Mouse (Mus musculus) neutrophil, adult 5-6 weeks (primary cell): ENCODE data around the gene Unc13b. TPM values are rescaled to one million over a fixed set of nuclear protein-coding genes. Genes with fewer than 3 reads are reported as not detected.

Experiments
- ATAC-seq: fragments of 151-379, 151-347 bp; 2 replicates; pipeline ENCODE4 v1.8.0; 2017; ENCODE audit warnings: mild to moderate bottlenecking, moderate TSS enrichment; ENCODE audit not compliant: insufficient number of reproducible peaks, poor library complexity, low FRiP score, severe bottlenecking; ENCODE audit errors: extremely low read depth
- total RNA-seq: library from RNA; stranded (forward); fragments of 200-1000 nt; gene quantifications from 2 replicates; pipeline ENCODE4 v1.2.3, GENCODE M21; 2017

Unc13b gene
- total RNA-seq, 1 experiment from 2014 or later = 0.93 TPM

GRCm38 (mm10) chr4:43035851-43036250 lies 22.9 kb upstream of the Unc13b start:
- ATAC-seq = no peak

- ATAC-seq = no peak
Measured at GRCm38 (mm10) chr4:43036356-43036755, 22.4 kb upstream of the Unc13b start.

- no peak for ATAC-seq
Measured at GRCm38 (mm10) chr4:43037860-43038566, 20.7 kb upstream of the Unc13b start.

- ATAC-seq = no peak
Measured at GRCm38 (mm10) chr4:43038567-43039495, 19.9 kb upstream of the Unc13b start.

GRCm38 (mm10) chr4:43039609-43040008 lies 19.1 kb upstream of the Unc13b start:
- ATAC-seq = no peak

GRCm38 (mm10) chr4:43040114-43040572 lies 18.6 kb upstream of the Unc13b start:
- peak; percentile 88 for ATAC-seq

GRCm38 (mm10) chr4:43040881-43041547 lies 17.7 kb upstream of the Unc13b start:
- no peak for ATAC-seq

- peak; percentile 54 for ATAC-seq
Measured at GRCm38 (mm10) chr4:43043644-43044357, 15.0 kb upstream of the Unc13b start.

GRCm38 (mm10) chr4:43044673-43045072 lies 14.1 kb upstream of the Unc13b start:
- no peak for ATAC-seq

GRCm38 (mm10) chr4:43045285-43045658 lies 13.5 kb upstream of the Unc13b start:
- no peak for ATAC-seq

- peak; percentile 72 for ATAC-seq
Measured at GRCm38 (mm10) chr4:43045659-43046302, 13.0 kb upstream of the Unc13b start, which contains the start of gene Fam214b. TSS of gene Fam214b (minus strand) at chr4:43046220.

GRCm38 (mm10) chr4:43046607-43047006 lies 12.1 kb upstream of the Unc13b start:
- ATAC-seq = no peak

GRCm38 (mm10) chr4:43047231-43047630 lies 11.5 kb upstream of the Unc13b start:
- ATAC-seq = peak; percentile 49; the same call in 1 of the 2 replicates

GRCm38 (mm10) chr4:43052627-43053026 lies 6.1 kb upstream of the Unc13b start:
- peak; percentile 76; the same call in 1 of the 2 replicates for ATAC-seq

- ATAC-seq = no peak
Measured at GRCm38 (mm10) chr4:43057654-43058053, 1.1 kb upstream of the Unc13b start.

- no peak for ATAC-seq
Measured at GRCm38 (mm10) chr4:43058392-43058752, 381 bp upstream of the Unc13b start.

GRCm38 (mm10) chr4:43059697-43060096 lies 944 bp downstream of the Unc13b start:
- ATAC-seq = no peak

- no peak for ATAC-seq
Measured at GRCm38 (mm10) chr4:43060286-43060685, 1.5 kb downstream of the Unc13b start.
